Mouse (Mus musculus) CD4-positive, CD25-positive, alpha-beta regulatory T cell, adult 4 months (primary cell): ENCODE measurements at regions not wholly inside any gene's neighbourhood (a gene's known extent, or its start where the extent isn't known, plus 50 kb on each side); places are given as distances from the start of the nearest gene placed in this dataset.
A peak's percentile ranks its signal among the peaks of the same experiment; 100 is the strongest.
"Not testable (repeated sequence)": the region's sequence is repeated elsewhere in the genome, so short reads cannot be mapped to it uniquely, and the experiment has no call there.

Experiments used
- ATAC-seq: one replicate; pipeline ENCODE4 v1.8.0; 2017

DNA sequence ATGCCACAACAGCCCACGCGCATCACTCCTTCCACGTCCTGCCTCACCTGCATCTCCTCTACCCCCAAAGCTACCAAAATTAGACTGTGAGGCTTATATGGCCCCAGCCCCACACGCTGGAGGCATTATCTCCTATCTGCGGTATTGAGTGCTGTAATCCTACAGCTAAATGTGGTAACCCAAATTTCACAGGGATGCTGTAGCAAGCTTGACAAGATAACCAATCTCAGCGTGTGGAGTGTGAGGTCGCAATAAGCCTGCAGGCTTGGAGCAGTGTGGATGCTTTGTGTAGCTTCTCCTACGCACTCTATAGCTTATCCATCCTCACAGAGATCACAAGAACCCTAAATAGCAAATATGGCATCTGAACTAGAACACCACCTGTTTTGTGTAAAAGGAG is 251.2 kb upstream of the Kcnh8 start:
- peak; percentile 22 for ATAC-seq

DNA sequence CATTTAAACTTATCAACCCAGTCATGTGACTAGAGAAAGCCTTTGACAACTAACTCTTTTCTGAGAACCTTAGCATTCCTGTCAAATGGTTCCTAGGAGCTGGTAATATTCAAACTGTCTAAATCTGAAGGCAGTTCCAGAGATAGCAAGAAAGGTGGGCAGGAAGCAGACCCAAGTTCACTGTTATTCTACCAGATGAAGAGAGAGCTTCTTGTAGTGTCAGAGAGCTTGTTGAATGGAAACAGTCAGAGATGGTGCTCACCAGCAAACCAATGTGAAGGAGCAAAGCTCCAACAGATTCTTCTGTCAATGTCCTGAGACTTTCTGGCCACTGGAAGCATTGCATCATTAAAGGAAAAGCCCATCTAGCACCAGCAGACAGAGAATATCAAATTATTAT is 251.8 kb upstream of the Kcnh8 start:
- no peak for ATAC-seq

DNA sequence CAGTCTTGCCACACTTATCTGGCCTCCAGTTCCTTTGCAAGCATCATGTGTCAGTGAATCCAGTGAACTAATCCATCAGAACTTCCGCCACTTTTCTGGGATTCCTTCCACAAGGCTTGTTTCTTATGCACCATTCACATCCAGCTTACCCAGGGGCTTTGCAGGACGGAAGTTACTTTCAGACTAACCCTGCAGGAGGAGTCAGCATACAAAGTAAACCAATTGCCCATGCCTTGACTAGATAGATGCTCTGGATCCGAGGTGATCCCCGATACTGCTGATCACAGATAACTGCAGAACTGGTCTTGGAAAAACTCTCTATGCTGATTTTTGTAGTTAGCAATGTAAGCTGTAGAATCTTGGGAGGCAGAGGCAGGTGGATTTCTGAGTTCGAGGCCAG is 252.6 kb upstream of the Kcnh8 start:
- ATAC-seq: no peak

DNA sequence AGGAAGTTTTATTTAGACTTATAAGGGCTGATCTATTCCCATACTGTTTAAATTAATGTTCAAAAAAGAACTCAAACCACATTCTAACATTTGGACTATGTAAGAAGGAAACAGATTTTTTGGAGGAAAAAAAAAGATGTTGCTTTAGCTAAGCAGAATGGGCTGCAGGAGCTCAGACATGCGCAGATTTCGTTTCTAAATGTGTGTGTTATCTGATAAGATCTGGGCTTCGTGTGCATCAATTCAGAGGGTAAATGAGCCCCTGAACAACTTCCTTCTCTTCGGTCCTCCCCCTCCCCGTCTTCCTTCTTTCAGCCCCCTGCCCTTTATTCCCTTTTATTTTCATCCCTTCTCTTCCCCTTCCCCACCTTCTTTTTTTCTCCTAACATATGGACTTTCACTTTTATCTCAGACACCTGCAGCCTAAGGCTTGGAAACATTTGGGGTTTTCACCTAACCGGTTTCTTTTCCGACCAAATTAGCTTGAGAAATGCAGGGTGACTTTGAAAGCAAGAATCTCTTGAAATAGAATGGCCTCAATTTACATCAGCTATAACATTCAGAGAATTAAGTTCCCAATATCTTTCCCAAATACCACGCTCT is 253.9 kb upstream of the Kcnh8 start:
- peak; percentile 72 for ATAC-seq

DNA sequence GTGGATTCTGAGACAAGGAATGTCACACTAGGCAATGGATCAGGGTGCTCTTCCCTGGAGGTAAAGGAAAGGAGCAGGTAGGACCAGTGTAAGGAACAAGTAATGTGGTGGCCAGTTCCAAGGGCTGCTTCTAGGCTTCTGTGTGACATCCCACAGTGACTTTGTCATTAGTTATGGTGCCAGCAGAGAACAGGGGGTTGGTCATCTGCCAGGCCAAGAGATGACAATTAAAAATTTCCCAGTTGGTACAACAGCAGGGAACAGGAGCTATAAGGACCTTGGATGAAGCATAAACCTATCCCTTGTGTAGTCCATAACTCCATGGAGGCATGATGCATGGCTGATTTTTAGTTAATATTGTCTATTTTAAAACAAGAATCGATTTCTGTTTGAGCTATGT is 281.9 kb upstream of the Kcnh8 start:
- ATAC-seq: no peak

DNA sequence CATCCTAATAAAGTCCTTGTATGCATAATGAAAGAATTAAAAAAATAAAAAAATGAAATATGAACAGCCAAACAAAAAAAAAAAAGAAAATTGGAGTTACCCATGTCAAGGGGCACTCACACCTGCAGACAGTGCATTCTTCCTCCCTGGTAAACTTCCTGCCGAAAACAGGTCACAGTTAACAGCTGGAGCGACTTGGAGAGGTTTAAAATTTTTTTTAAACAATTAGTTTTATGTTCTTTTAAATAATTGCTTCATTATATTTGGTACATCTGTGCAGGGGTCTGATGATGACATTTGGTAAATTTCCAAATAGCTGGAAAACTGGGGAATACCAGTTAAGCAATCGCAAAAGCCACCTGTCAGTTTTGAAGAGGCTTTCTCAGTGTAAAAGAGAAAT is 285.5 kb upstream of the Kcnh8 start:
- no peak for ATAC-seq

DNA sequence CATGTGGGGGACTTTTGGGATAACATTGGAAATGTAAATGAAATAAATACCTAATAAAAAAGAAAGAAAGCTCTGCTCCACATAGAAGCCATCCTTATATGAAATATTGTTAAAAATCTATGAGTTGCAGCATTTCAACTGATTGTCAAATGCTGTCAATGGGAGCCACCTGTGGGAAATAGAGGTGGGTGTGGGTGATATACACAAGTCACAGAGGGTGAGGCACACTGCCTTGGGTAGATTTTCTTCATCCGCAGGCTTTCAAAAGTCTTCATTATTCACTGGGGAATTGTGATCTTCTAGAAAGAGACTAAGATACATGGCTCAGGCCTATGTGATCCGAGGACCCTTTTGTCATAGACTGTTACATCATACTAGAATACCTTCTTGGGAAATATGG is 286.6 kb upstream of the Kcnh8 start:
- no peak for ATAC-seq

DNA sequence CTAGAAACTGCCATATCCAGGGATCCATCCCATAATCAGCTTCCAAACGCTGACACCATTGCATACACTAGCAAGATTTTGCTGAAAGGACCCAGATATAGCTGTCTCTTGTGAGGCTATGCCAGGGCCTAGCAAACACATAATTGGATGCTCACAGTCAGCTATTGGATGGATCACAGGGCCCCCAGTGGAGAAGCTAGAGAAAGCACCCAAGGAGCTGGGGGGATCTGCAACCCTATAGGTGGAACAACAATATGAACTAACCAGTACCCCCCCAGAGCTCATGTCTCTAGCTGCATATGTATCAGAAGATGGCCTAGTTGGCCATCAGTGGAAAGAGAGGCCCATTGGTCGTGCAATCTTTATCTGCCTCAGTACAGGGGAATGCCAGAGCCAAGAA is 287.1 kb upstream of the Kcnh8 start:
- not testable (repeated sequence) for ATAC-seq

DNA sequence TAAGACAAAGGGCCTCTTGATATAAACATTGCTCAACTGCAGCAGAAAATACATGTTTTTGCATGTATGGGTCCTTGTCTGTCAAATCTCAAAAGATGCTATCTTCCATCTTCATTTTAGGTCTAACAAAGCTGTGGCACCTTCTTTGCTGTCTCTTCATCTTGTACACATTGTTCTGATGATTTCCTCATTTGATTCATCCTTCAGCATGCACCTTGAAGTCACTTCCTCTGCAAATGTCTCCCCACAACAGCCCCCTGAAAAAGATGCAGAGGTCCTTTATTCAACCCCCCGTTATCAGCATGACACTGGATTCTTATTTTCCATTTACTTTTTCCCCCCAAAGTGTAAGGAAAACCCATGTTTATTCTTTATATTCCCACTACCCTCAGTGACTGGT is 290.5 kb upstream of the Kcnh8 start:
- peak; percentile 63 for ATAC-seq

DNA sequence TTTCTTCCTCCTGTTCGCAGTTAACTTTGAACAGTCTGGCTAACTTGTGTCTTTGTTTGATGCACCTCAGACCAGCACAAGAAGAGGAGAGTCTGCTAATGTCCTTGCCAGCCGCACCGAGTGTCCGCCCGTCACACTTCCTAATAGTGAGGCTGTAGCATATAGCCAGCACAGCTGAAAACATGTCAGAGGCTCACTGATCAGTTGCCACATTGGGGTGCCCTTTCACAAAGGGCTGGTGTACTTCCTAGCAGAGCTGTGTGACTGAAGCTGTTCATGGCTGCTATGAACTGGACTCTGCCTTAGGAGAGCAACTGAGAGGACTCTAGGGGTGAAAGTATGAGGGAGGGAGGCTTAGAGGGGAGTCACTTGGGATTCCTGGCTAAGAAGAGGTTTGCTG is 293.7 kb upstream of the Kcnh8 start:
- ATAC-seq: no peak

DNA sequence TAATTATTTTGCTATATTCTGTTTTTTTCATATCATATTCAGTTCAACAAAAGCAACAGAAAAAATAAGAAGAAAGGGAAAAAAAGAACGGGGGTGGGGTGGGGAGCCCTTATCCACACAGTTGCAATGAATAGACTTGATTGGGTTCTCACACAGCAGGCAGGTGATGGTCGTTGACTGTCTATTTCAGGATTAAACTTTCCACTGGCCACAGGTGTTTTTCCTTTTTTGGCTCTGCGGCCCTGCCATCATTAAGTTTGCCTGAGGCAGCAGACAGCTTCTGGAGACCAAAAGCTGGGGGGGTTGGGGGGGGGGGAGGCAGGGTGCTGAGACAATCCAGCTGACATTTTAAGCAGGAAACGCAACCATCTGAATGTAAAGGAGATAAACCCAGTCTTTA is 298.4 kb upstream of the Kcnh8 start:
- ATAC-seq: no peak

DNA sequence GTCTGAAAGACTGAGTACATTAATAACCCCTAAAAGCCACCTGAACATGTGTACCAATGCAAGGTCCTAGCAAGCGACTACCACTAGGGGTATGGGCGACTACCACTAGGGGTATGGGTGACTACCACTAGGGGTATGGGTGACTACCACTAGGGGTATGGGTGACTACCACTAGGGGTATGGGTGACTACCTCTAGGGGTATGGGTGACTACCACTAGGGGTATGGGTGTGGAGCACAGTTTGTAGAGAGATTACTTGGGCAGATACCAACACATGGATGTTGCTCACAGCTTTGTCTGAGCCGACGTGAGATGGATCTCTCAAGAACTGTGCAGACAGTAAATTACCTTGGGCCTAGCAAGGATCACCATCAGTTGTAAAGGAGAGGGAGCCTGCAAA is 299.2 kb upstream of the Kcnh8 start:
- no peak for ATAC-seq

DNA sequence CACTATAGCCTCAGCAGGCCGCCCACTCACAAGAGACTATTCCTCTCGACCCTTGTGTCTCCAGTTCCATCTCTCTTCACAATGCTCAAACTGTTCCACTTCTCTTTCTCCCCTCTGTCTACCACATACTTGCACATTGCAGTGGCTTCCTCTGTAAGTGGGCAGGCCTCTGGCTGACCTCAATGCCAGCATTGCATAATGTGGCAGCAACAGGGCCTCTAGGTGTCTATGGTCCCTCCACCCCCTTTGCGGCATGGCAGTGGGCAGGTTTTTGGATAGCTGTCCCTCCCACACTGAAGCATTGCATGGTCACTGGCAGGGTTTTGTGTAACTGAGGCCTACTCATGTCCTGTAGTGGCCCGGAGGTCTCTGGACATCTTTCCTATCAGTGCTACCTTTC is 302.7 kb upstream of the Kcnh8 start:
- ATAC-seq: no peak

DNA sequence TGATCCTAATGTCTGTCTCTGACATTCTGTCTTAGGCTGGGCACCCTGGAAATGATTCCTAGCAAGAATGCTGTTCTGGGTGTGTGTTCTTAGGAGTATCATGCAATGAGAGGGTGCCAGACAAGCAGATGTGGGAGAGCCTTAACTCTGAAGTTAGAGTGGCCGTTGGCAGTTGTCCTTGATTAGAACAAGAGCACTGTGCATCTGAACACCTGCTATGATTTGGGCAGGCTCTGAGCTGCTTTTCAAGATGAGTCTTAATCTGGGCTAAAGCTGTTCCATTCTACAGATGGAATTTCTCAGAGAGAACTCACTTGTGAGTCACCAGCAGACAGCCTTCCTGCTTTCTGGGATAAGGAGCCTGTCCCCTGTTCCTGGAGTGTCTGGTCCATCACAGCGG is 317.1 kb upstream of the Kcnh8 start:
- ATAC-seq: no peak

DNA sequence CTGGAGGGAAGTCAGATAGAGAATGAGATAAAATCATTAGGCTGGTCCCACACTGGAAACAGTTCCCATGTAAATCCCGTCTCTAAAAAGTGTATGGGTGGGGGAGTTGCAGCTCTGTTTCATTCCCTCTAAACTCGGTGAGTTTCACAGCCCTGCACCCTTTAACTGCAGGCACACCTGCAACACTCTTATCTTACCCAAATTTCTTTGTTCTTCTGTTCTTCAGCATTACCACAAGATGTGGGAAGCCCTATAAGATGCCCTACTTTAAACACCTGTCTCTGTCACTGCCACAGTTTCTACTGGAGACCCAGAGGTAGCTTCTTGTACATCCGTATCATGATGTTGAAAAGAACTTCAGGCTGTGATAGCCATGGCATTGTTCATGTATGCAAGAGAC is 320.2 kb upstream of the Kcnh8 start:
- no peak for ATAC-seq

DNA sequence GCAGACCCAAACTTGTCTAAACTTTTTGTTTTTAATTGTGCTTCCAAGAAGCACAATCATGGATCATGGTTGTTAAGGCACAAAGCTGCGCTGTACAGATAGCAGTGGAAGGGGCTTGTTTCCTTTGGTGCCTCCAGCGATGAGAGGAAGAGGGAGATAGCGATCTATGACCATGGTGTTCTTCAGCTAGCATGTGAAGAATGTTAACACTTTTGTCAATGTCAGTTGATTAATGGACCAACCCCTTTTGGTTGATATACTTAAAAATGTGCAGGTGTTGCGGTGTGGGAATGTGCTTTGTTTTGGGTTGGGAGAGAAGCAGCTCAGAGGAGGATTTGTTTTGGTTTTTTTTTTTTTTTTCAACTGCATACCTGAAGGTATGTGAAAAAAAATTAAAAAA is 324.0 kb upstream of the Kcnh8 start:
- ATAC-seq: no peak

DNA sequence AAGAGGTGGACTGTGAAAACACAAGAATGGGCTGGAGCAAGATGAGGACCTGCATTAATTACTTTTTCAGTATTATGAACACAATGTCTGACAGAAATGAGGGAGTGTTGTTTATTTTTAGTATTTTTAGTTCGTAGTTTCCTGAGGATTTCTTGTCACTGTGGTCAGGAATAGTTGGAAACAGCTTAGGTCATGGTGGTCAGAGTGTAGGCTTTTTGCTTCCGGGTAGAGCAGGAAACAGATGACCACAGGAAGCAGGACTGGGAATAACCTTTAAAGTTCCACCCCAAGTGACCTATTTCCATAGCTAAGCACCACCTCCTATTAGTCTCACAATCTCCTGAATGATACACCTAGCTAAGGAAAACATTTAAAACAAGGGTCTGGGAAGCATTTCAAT is 333.7 kb upstream of the Kcnh8 start:
- no peak for ATAC-seq

DNA sequence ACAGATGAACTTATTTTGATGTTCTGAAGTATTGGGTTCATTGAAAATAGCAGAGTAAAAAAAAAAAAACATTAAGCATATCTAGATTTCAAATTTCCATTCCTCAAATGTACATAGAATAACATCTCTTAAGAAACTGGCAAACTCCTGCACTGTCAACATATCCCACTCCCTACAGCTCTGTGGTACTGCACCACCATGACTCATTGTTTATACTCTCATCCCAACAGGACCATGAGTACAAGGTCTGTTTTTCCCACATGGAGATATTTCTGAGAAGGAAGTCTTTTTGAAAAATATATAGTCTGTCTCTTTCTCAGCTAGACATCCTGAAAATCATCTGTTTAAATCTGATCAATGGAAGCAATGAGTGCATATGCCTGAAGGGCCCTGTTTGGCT is 351.2 kb upstream of the Kcnh8 start:
- ATAC-seq: no peak

DNA sequence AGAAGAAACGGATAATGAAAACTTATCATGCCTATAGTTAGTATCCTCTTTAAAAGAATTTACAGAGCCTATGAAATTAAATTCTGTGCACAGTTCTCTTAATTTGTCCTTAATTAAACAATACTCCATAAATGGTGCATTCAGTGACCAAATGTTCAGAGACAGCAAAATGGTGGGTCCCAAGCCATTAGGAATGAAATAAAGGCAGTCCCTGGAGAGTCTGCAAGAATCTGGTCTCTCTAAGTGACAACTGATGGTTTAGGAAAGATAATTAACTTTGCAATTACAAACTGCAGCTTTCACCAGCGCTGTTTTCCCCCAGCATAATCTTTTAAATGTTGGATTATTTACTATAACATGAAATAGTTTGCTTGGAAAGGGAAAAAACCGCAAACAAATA is 376.9 kb upstream of the Kcnh8 start:
- no peak for ATAC-seq

DNA sequence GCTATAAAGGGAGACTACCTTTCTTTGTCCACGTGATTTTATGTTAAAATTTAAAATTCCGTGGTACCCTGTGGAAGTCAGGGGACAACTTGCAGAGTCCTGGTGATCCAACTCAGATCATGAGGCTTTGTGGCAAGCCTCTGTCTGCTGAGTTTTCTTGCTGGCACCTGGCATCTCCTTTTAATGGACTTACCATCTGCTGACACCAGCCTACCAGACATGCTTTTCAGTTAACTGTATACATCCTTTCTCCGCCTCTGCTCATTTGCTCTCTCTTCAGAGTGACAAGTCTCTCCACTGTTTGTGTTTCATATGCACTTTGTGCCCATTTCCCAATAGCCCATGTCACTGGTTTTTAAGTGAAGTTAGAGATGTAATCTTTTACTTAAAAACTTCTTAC is 382.1 kb upstream of the Kcnh8 start:
- no peak for ATAC-seq

DNA sequence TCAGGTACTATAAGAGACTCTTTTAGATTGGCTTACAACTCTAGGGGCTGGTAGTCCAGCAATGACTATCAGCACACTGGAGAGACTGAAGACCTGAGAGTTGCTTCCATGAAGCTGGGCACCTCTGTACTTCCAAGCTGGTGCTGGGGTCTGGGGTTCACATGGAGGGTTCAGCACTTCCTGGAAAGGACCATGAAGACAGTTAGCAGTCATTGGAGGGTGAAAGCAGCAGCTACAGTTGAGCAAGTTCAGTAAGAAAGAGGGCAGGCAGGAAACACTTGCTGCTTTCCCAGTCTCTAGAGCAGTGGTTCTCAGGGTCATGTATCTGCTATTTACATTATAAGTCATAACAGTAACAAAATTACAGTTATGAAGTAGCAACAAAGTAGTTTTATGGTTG is 384.3 kb upstream of the Satb1 start:
- no peak for ATAC-seq

DNA sequence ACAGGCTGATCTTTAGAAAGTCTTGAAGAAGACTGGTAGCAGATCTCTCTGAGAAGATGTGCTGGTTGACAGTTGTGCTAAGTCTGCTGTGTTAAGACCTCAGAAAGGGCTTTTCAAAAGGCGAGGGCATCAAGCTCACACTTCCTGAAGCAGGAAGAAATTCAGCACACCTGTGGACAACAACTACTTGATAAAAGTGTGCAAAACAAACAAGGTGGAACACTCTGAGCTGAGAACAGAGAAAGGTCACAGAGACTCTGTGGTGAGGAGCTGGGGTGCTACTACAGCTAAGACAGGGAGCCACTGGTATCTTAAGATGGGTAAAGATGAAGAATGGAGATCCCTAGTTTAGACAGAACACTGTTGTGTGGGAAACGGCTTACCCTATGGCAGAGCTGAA is 379.9 kb upstream of the Satb1 start:
- no peak for ATAC-seq

DNA sequence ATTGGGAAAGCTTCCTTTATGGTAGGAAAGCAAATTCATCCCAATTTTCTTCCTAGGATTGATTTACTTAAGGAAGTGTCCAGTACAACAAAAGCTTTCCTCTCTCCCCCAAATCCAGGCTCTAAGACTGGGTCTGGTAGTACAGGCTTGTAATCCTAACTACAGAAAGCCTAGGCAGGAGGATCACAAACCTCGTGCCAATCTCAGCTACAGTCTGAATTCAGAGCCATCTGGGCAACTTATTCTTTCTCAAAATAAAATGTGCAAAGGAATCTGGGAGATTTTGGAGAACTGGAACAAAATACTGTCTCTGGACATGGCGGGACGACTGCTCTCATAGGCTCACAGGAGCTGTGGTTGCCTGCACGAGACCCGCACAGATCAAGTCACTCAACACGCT is 377.4 kb upstream of the Satb1 start:
- ATAC-seq: no peak

DNA sequence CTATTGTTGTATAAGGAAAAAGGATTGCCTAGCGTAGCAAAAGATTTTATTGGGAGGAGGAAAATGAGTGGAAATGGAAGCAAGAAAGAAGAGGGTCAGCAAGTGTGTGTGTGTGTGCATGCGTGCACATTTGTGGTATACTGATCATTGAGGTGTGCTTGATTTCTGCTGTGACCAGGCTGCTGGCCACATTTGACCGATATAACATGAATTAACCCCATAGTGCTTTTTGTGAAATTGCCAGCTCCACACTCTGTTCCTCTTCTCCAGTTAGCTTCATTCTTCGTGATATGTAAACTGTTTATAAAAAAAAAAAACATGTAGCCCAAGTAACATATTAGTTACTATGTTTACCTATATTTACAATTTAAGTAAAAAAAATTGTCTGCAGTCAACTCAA is 364.6 kb upstream of the Satb1 start:
- no peak for ATAC-seq

DNA sequence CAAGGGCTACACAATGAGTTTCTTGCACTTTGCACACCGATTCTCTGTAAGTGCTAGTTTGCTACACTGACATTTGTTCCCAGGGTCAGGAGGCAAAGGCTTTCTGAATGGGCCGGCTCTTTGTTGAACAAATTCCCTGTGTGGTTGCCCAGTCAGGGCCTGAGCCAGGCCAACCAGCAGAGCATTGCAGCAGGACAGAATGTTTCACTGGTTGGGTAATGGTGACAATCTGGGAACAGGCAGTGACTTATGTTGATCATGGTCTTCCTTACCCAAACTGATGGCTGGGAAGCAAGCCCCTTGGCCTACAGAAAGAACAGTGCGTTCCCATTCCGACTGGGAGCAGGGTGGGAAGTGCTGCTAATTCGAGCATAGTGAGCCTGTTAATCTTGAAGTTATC is 363.7 kb upstream of the Satb1 start:
- no peak for ATAC-seq

DNA sequence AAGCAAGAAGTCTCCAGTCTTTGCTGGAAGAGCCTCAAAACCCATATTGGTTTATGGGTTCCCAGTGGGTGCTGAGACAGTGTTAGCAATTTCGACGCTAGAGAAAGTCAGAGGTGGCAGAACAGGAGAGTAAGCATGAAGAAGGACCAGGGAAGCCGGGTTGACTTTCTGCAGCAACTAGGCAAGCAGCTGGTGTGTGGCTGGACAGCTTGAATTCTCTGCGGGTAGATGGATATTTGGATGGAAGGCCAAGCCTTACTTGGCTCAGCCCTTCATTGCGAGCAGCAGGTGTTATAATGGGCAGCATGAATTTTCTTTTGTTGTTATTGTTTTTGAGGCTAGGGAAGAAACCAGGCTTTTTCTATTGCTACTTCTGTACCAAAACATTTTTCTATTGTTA is 362.7 kb upstream of the Satb1 start:
- ATAC-seq: no peak
